Mouse (Mus musculus): ENCODE data around the gene H2-M10.3. TPM values are rescaled to one million over a fixed set of nuclear protein-coding genes. Genes with fewer than 3 reads are reported as not detected.
"Not testable (repeated sequence)": the region's sequence is repeated elsewhere in the genome, so short reads cannot be mapped to it uniquely, and the experiment has no call there.

The H2-M10.3 gene
- not detected for polyA plus RNA-seq (2017; shearing (Covaris generic))

DNA sequence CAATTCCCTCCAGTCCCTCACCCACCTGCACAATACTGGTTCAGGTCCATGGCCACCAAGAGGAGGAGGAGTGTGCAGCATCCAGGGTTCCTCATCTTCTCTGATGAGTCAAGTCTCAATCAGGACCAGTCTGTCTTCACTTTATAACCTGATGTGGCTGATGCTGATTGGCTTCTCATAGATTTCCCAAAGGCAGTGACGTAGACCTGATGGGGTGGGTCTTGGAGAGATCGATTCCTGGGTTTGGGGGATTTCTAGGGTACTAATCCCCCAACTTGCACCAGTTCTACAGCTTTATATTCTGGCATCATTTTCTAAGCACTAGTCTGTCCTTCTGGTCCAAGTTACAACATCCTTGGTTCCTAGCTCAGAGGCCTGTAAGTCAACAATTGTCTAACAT lies at the start of gene H2-M10.3:
Gene H2-M10.3, minus strand, starts transcription at position 101 of the 400 bp plus-strand sequence.
- not testable (repeated sequence) for ATAC-seq

DNA sequence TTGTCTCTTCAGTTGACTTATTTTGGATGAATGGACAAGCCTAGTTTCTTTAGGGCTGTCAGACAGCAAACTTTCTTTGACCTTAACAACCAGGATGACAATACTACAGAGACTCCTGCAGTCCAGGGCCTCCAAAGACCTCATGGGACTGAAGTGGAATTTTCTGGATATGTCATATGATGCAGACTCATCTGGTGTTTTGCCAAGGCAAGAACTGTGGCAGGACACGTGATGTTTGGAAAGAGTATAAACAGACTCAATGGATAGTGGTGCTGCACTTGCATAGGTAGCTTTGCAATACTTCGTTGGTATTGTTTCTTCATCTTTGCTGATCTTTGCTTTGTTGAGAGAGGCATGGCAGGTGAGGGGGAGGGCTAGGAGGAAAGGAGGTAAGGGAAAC lies 49.2 kb upstream of the H2-M10.3 start:
- no peak for ATAC-seq

DNA sequence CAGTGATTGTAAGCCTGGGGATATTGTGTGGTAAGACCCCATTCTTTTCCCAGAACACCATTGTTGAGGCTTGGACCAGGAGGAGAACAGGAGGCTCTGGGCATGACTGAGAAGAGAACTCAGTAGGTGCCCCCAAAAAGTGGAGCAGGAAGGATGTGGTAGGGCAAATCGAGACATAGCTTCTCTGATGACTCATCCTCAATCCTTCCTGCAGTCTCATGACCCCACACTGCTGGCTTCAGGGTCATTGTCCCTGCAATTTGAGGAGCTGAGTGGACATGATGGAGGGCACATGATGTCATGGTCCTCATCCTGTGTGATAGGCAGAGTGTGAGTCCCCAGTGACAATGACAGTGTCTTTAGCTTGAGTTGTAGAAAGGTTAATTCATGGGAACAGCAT lies 47.2 kb upstream of the H2-M10.3 start:
- ATAC-seq, result peak; percentile 43

DNA sequence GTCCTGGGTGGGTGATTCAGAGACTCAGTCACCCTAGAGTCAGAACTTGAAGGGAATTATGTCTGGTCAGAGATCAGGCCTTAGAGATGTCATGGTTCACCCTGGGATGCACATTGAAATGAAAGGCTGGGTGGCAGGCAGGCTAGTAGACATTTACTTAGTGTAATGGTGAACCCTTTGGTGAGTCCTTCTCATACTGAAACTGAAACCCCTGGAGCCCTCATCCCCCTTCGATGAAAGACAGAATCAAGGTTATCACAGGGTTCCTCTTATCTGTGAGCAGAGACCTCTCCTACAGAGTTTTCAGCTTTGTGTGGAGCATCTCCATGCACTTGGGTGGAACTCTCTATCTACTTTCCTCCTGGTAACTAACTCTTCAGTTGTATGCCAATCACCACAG lies 46.1 kb upstream of the H2-M10.3 start:
- ATAC-seq, result no peak

DNA sequence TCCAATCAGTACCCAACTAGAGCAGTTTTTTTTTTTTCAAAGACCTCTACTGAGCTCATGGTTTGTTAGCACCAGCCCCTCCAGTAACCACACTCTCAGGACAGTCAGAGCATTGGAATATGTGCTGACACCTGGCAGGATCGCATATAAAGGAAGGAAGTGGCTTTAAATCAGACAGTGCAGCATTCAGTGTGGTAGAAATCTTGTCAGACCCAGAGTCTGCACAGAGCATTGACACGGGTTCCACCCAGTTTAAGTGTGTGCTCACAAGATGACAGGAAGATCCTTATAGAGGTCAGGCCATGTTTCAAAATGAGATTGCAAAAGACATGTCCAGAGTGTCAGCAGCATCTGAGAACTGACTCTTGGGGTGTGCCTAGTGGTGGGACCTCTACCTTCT lies 21.7 kb upstream of the H2-M10.3 start:
- ATAC-seq, result no peak

DNA sequence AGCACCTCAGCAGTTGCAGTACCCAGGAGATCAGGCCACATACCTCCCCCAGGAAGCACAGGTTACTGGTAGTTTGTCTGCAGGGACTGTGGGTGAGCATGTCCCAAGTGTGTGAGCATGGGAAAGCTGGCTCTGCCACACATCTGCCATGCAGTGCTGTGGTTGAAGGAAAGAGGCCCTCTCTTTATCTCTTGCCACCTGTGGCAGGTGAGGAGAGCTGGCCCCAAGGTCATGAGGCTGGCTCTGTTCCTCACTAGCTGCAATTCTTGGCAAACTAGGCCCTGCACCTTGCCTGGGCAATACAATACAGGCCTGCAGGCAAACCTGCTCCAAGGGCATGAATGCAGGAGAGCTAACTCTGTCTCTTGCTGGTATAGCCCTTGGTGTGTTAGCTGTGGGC lies 5.8 kb downstream of the H2-M10.3 start:
- not testable (repeated sequence) for ATAC-seq

DNA sequence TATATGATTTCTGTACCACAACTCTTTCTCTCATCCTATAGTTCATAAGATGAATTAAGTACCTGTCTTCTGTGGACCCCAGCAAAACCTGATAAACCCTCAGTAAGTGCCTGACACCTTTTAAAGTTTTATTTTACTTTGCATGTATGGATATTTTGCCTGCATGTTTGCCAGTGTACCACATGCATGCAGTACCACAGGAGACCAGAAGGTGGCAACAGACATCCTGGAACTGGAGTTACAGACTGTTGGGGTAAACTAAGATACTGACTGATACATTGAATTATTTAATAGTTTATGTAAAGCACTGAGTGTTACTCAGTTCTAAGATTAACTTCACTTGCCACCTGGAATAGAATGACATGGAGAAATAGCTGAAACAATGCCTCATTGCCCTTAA lies 10.7 kb downstream of the H2-M10.3 start:
- ATAC-seq, result not testable (repeated sequence)

DNA sequence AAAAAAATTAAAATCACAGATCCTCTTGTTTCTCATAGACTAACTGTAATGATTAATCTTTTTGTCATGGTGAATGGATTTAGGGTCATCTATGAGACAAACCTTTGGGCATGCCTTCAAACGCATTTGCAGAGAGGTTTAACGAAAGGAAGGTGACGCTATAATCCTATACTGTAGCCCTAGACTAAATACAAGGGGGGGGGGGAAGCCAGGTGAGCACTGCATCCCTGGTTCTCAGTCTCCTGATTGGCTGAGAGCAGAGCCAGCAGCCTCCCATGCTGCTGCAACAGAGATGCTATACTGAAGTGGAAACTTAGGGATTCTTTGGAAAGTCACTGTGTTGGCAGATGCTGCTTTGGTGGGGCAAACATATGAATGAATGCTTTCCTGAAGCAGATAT lies 12.5 kb downstream of the H2-M10.3 start:
- ATAC-seq, result no peak

DNA sequence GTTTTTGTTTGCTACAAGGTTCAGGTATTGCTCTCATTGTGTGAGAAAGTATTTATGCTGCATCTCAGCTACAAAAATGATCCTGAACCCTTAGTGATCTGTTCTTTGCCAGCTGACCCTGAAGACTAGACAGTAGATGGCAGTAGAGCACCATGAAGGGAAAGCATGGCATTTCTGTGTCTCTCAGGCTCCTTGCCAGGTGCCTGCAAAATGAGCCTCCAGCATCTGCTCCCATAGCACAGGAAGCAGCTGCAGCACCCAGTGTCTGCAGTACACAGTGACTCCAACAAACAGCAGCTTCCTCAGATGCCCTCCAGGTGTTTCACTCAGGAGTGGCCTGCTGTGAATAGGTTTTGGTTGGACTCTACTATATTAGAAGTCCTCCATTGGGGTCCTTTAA lies 12.9 kb downstream of the H2-M10.3 start:
- not testable (repeated sequence) for ATAC-seq

DNA sequence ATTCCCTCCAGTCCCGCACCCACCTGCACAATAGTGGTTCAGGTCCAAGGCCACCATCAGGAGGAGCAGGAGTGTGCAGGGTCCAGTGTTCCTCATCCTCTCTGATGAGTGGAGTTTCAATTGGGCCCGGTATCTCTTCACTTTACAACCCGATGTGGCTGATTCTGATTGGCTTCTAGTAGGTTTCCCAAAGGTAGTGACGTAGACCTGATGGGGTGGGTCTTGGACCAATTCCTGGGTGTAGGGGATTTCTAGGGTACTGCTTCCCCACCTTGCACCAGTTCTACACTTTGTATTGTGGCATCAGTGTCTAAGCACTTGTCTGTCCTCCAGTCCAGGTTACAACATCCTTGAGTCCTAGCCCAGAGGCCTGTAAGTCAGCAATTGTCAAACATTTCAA lies 42.2 kb downstream of the H2-M10.3 start, which contains the start of gene H2-M10.1:
Gene H2-M10.1, minus strand, starts transcription at position 101 of the 400 bp plus-strand sequence.
- no peak for ATAC-seq

DNA sequence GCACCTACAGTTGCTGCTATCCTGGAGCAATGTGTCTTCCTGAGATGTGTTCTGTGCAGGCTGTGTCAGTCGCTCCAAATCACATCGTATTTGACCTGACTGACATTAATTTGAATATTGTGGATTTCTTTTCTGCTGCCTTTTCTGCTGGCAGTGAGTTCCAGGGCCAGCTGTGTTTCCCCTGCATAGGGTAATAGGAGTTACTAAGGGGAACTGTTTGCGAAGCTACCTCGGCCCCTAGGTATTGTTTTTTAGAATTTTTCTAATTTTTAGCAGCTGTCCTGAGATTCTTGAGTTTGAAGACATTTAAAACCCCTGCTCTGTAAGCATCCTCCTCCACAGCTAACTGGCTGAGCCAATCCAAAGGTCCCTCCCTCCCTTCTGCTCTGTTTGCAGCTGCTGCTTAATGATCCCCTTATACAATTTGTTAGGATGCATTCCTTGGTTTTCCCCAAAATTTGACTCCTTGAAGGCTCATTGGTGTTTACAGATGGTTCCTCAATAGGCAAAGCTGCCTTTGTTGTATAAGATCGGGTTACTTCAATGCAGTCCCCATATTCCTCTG lies 52.4 kb downstream of the H2-M10.3 start:
- no peak for ATAC-seq

DNA sequence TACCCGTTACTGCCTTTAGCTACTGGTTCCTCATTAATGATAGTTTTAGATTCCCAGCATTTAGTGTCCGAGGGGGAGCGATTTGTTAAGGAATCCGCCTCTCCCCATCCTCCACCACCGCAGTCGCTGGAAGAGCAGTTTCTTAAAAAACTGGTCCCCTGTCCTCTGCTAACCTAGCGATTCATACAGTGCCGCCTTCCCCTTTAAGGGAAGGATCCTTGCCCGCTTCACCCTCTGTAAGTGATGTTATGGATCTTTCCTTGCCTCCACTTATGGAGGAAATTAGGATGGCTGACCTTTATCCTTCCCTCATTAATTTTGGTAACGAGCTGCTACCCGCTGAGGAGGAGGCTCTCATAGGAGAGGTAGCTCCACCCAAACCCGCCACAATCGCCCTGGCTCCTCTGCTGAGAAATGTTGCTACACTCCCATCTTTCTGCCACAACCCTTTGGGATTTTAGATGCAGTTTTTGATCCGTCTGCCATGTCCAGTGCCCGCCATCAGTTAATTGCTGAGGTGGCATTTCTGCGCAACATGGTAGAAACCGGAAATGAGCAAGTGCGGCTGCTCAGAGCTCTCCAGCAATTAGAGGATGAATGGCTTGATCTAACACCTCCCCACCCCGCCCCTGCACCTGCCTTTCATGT lies 53.1 kb downstream of the H2-M10.3 start:
- peak; percentile 95 for ATAC-seq

Other genes starting within 250 kb of the H2-M10.3 start
- gene Gm19684, start 246.7 kb downstream of the H2-M10.3 start, polyA plus RNA-seq (2017; shearing (Covaris generic)), result 1 to 10 TPM; 1.8 to 5.8 (median 2.4) TPM
- gene Gm7030, start 239.0 kb downstream of the H2-M10.3 start, polyA plus RNA-seq (2017; shearing (Covaris generic)), result 1 to 10 TPM in 1 of 3 experiments, not detected in 2; 1.3 TPM
- 1 to 10 TPM; 1.5 to 7.5 (median 4.7) TPM for gene Gm8909, start 199.9 kb downstream of the H2-M10.3 start, polyA plus RNA-seq (2017; shearing (Covaris generic))
- gene H2-T3, start 178.1 kb downstream of the H2-M10.3 start, polyA plus RNA-seq (2017; shearing (Covaris generic)), result 1 to 10 TPM in 1 of 3 experiments, under 1 TPM in 1, not detected in 1; 0.67 to 6.8 TPM
- gene Rpp21, start 110.3 kb downstream of the H2-M10.3 start, polyA plus RNA-seq (2017; shearing (Covaris generic)), result 100 to 1,000 TPM; 147 to 196 (median 194) TPM
- gene Trim39, start 96.2 kb downstream of the H2-M10.3 start, polyA plus RNA-seq (2017; shearing (Covaris generic)), result 10 to 100 TPM; 10.1 to 20.8 (median 16.2) TPM
- not detected for gene H2-M10.2, start 81.9 kb downstream of the H2-M10.3 start, polyA plus RNA-seq (2017; shearing (Covaris generic))
- gene H2-M10.1, start 42.3 kb downstream of the H2-M10.3 start, polyA plus RNA-seq (2017; shearing (Covaris generic)), result not detected
- not detected for gene H2-M10.4, start 93.9 kb upstream of the H2-M10.3 start, polyA plus RNA-seq (2017; shearing (Covaris generic))
- gene H2-M11, start 178.7 kb upstream of the H2-M10.3 start, polyA plus RNA-seq (2017; shearing (Covaris generic)), result not detected